Mouse (Mus musculus): Measurements from ENCODE around the gene Fmnl1. TPM values are rescaled to one million over a fixed set of nuclear protein-coding genes. Genes with fewer than 3 reads are reported as not detected.

The Fmnl1 gene
- polyA plus RNA-seq, 1 experiment = 63.7 TPM

GRCm38 (mm10) chr11:103206203-103206602 lies 35.3 kb downstream of the Fmnl1 start:
- H3K27ac ChIP-seq (ENCODE audit: insufficient read depth, low read length) = no peak overlapping the region
- H3K4me3 ChIP-seq (replicated peaks; ENCODE audit: insufficient read depth, low read depth, low read length) = no peak overlapping the region
- no peak for DNase-seq
- H3K27me3 ChIP-seq (ENCODE audit: control insufficient read depth, insufficient read depth, low read length) = no peaks in the 10 kb centered on the region
- peaks cover 5% of the 10 kb centered on the region for H3K4me1 ChIP-seq (ENCODE audit: control insufficient read depth, insufficient read depth, low read length)
- TF ChIP-seq CTCF (IDR thresholded peaks at IDR 0.05; ENCODE audit: borderline replicate concordance, insufficient read depth, low read depth, low read length) = no peak
- no peak for TF ChIP-seq POLR2A (IDR thresholded peaks at IDR 0.05; ENCODE audit: borderline replicate concordance, insufficient read depth, low read length)
- WGBS = 94% methylated on average over 6 of the region's 6 CpGs

- Histone ChIP-seq H3K27me3 (ENCODE audit: control insufficient read depth, insufficient read depth, low read length) (no peaks in the 10 kb centered on the region), H3K4me3 (replicated peaks; ENCODE audit: insufficient read depth, low read depth, low read length) (no peak within 1 kb of the TSS), H3K4me1 (ENCODE audit: control insufficient read depth, insufficient read depth, low read length) (no peaks in the 10 kb centered on the region), H3K27ac (ENCODE audit: insufficient read depth, low read length) (no peak within 1 kb of the TSS)
- WGBS = 97% methylated on average over 3 of the region's 3 CpGs
- no peak for DNase-seq
- TF ChIP-seq CTCF (IDR thresholded peaks at IDR 0.05; ENCODE audit: borderline replicate concordance, insufficient read depth, low read depth, low read length) (no peak), POLR2A (IDR thresholded peaks at IDR 0.05; ENCODE audit: borderline replicate concordance, insufficient read depth, low read length) (no peak)
These were observed 37.6 kb downstream of the Fmnl1 start, which contains the start of gene 1700023F06Rik for GRCm38 (mm10) chr11:103208458-103208857. 1700023F06Rik (minus strand) TSS chr11:103208558.

- Histone ChIP-seq H3K4me3 (replicated peaks; ENCODE audit: insufficient read depth, low read depth, low read length) (no peak overlapping the region), H3K4me1 (ENCODE audit: control insufficient read depth, insufficient read depth, low read length) (no peaks in the 10 kb centered on the region), H3K27ac (ENCODE audit: insufficient read depth, low read length) (no peak overlapping the region), H3K27me3 (ENCODE audit: control insufficient read depth, insufficient read depth, low read length) (no peaks in the 10 kb centered on the region)
- WGBS = 76% methylated on average over 8 of the region's 8 CpGs
- TF ChIP-seq POLR2A (IDR thresholded peaks at IDR 0.05; ENCODE audit: borderline replicate concordance, insufficient read depth, low read length) (no peak), CTCF (IDR thresholded peaks at IDR 0.05; ENCODE audit: borderline replicate concordance, insufficient read depth, low read depth, low read length) (no peak)
- DNase-seq = no peak
These were observed 39.4 kb downstream of the Fmnl1 start for GRCm38 (mm10) chr11:103210291-103210690.

DNA sequence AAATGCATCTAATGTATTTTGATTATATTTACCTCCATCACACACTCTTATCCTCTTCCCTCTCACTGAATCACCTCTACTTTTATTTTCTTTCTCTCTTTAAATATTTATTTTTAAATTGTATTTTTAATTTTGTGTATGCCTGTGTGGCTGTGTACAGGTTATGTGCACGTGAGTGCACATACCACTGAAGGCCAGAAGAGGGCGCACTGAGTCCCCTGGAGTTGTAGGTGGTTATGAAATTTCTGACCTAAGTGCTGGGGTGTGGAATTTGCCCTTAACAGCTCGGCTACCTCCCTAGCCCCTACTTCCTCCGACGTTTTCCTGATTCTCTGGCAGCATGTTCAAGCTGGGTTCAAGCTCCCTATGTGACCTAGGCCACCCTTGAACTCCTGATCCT lies 42.8 kb downstream of the Fmnl1 start:
- no peak for DNase-seq
- Histone ChIP-seq H3K27me3 (ENCODE audit: control insufficient read depth, insufficient read depth, low read length) (no peaks in the 10 kb centered on the region), H3K4me3 (replicated peaks; ENCODE audit: insufficient read depth, low read depth, low read length) (no peak overlapping the region), H3K27ac (ENCODE audit: insufficient read depth, low read length) (no peak overlapping the region), H3K4me1 (ENCODE audit: control insufficient read depth, insufficient read depth, low read length) (no peaks in the 10 kb centered on the region)
- TF ChIP-seq CTCF (IDR thresholded peaks at IDR 0.05; ENCODE audit: borderline replicate concordance, insufficient read depth, low read depth, low read length) (no peak), POLR2A (IDR thresholded peaks at IDR 0.05; ENCODE audit: borderline replicate concordance, insufficient read depth, low read length) (no peak)
- 88% methylated on average over 5 of the region's 5 CpGs for WGBS

DNA sequence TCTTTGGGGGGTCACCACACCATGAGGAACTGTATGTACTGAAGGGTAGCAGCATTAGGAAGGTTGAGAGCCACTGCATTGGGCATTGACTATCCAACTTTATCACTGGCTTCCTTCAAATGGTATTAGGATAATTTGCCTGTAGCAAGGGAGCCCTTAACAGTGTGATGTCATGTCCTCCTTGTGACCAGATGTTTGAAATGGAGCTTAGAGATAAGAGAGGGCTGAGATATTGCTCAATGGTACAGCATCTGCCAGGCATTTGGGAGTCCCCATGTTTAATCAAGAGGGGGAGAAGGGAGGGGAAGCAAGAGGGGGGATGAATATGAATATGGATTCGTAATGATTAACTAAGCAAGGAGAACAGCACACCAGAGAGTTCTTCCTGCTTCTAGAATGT lies 44.4 kb downstream of the Fmnl1 start:
- peaks cover 10% of the 10 kb centered on the region for H3K4me1 ChIP-seq (ENCODE audit: control insufficient read depth, insufficient read depth, low read length)
- H3K4me3 ChIP-seq (replicated peaks; ENCODE audit: insufficient read depth, low read depth, low read length) = no peak overlapping the region
- no peak overlapping the region for H3K27ac ChIP-seq (ENCODE audit: insufficient read depth, low read length)
- WGBS = 93% methylated on average over 1 of the region's 1 CpGs
- TF ChIP-seq POLR2A (IDR thresholded peaks at IDR 0.05; ENCODE audit: borderline replicate concordance, insufficient read depth, low read length) = no peak
- no peak for TF ChIP-seq CTCF (IDR thresholded peaks at IDR 0.05; ENCODE audit: borderline replicate concordance, insufficient read depth, low read depth, low read length)
- no peaks in the 10 kb centered on the region for H3K27me3 ChIP-seq (ENCODE audit: control insufficient read depth, insufficient read depth, low read length)
- DNase-seq = no peak

DNA sequence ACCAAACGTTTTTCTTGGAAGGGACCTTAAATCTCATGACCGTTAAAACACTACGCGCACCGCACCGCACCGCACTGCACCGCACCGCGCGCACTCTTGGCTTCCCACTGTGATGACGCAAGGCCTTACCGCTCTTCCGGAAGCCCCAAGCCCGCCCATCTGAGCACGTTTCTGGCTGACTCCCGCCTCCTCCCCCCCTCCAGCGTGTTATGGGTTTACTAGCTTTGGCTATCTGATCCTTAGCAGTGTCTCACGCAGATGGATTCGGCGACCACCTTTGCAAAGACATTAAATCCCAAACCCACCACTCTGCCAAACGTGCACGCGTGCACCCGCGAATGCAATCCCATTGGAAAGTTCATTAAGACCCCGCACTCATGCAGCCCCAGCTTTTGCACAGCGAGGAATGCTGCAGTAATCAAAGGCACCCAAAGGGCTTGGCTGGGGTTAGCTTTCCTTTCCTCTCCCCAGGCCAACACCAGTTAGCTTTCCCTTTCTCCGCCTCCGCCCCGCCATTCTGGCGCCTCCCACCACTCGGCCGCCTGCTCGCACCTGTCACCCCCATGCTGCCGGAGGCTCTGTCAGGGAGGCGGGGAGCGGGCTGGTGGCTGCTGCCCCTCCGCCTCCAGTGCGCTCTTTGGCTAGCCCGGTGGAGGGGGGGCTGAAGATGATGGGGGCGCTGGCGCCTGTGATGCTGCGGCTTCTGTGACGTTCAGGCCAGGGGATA lies 47.0 kb downstream of the Fmnl1 start, which contains the start of gene Spata32:
Gene Spata32 (minus strand): TSS at position 643 of the 727 bp plus-strand sequence.
- TF ChIP-seq CTCF (IDR thresholded peaks at IDR 0.05; ENCODE audit: borderline replicate concordance, insufficient read depth, low read depth, low read length) = no peak
- peak; percentile 69 for TF ChIP-seq POLR2A (IDR thresholded peaks at IDR 0.05; ENCODE audit: borderline replicate concordance, insufficient read depth, low read length)
- WGBS = 1% methylated on average over 45 of the region's 45 CpGs
- peaks cover 15% of the 10 kb centered on the region for H3K4me1 ChIP-seq (ENCODE audit: control insufficient read depth, insufficient read depth, low read length)
- H3K27ac ChIP-seq (ENCODE audit: insufficient read depth, low read length) = peak within 1 kb of the TSS; percentile 94
- peak within 1 kb of the TSS; percentile 82 for H3K4me3 ChIP-seq (replicated peaks; ENCODE audit: insufficient read depth, low read depth, low read length)
- H3K27me3 ChIP-seq (ENCODE audit: control insufficient read depth, insufficient read depth, low read length) = no peaks in the 10 kb centered on the region
- peak; percentile 87 to 88 for DNase-seq

- TF ChIP-seq POLR2A (IDR thresholded peaks at IDR 0.05; ENCODE audit: borderline replicate concordance, insufficient read depth, low read length) (no peak), CTCF (IDR thresholded peaks at IDR 0.05; ENCODE audit: borderline replicate concordance, insufficient read depth, low read depth, low read length) (no peak)
- no peaks in the 10 kb centered on the region for H3K27me3 ChIP-seq (ENCODE audit: control insufficient read depth, insufficient read depth, low read length)
- H3K4me3 ChIP-seq (replicated peaks; ENCODE audit: insufficient read depth, low read depth, low read length) = peak overlapping the region; percentile 82
- DNase-seq = no peak
- H3K4me1 ChIP-seq (ENCODE audit: control insufficient read depth, insufficient read depth, low read length) = peaks cover 15% of the 10 kb centered on the region
- peak overlapping the region; percentile 94 for H3K27ac ChIP-seq (ENCODE audit: insufficient read depth, low read length)
- WGBS = 5% methylated on average over 6 of the region's 6 CpGs
These were observed 47.6 kb downstream of the Fmnl1 start for GRCm38 (mm10) chr11:103218517-103218901.

- TF ChIP-seq CTCF (IDR thresholded peaks at IDR 0.05; ENCODE audit: borderline replicate concordance, insufficient read depth, low read depth, low read length) (no peak), POLR2A (IDR thresholded peaks at IDR 0.05; ENCODE audit: borderline replicate concordance, insufficient read depth, low read length) (no peak)
- no peak overlapping the region for H3K4me3 ChIP-seq (replicated peaks; ENCODE audit: insufficient read depth, low read depth, low read length)
- 89% methylated on average over 5 of the region's 5 CpGs for WGBS
- no peaks in the 10 kb centered on the region for H3K27me3 ChIP-seq (ENCODE audit: control insufficient read depth, insufficient read depth, low read length)
- no peak overlapping the region for H3K27ac ChIP-seq (ENCODE audit: insufficient read depth, low read length)
- DNase-seq = no peak
- H3K4me1 ChIP-seq (ENCODE audit: control insufficient read depth, insufficient read depth, low read length) = peaks cover 15% of the 10 kb centered on the region
These were observed 48.4 kb downstream of the Fmnl1 start for GRCm38 (mm10) chr11:103219259-103219658.

Data from cerebellum, adult 2 months (tissue).